Mouse (Mus musculus) lung, adult 2 months (tissue): ENCODE data around the gene Szrd1.

Experiments
- CTCF ChIP-seq: fragments of 200-500 bp; IDR thresholded peaks from 2 replicates; pipeline ENCODE4 v1.5.1; 2011; ENCODE audit warnings: mild to moderate bottlenecking, low read length, control low read depth; ENCODE audit not compliant: insufficient read depth
- POLR2A ChIP-seq: fragments of 200-500 bp; IDR thresholded peaks from 2 replicates; pipeline ENCODE4 v1.6.1; 2011; ENCODE audit warnings: low read depth, mild to moderate bottlenecking, control low read depth, low read length, borderline replicate concordance; ENCODE audit errors: extremely low read depth

DNA sequence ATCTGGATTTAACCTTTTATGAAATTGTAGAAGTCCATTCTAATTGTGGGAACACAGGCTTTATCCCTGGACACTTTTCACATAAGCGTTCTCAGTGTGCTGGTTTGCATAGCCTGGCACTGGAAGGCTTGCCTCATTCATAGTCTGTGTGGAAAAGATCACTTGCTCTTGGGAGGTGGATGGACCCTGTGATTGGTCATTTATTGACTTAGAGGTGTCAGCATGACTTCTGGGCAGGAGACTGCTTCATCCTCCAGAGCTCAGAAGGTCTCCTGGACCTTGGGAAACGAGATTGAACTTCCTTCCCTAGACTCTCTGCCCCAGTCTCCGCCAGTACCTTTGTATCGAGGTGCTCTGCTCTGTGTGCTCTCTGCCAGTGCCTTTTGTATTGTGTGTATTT lies 44.9 kb upstream of the Szrd1 start:
- no peak for TF ChIP-seq CTCF
- TF ChIP-seq POLR2A = no peak
